Mouse (Mus musculus) midbrain, embryonic 15.5 days (tissue): ENCODE results near the gene Plb1. TPM values are rescaled to one million over a fixed set of nuclear protein-coding genes. Genes with fewer than 3 reads are reported as not detected.

Experiments used
- ATAC-seq: fragments of 200-750 bp; cut with Nextera tagmentation; replicated peaks from 2 replicates; pipeline ENCODE4 v1.8.0; 2017; ENCODE audit warnings: moderate TSS enrichment
- H3K27ac ChIP-seq: fragments of 300-500 bp; sonication (generic); 2 replicates; pipeline ENCODE4 v1.5.1; 2015; ENCODE audit warnings: mild to moderate bottlenecking, inconsistent platforms
- H3K27me3 ChIP-seq: fragments of 300-500 bp; sonication (generic); replicated peaks from 2 replicates; pipeline ENCODE4 v1.6.1; 2015; ENCODE audit warnings: inconsistent platforms
- H3K36me3 ChIP-seq: fragments of 300-500 bp; sonication (generic); replicated peaks from 2 replicates; pipeline ENCODE4 v1.6.1; 2015; ENCODE audit warnings: inconsistent platforms
- H3K4me1 ChIP-seq: fragments of 300-500 bp; sonication (generic); 2 replicates; pipeline ENCODE4 v1.6.1; 2015; ENCODE audit warnings: inconsistent platforms
- H3K4me2 ChIP-seq: fragments of 300-500 bp; sonication (generic); 2 replicates; pipeline ENCODE4 v1.6.1; 2015; ENCODE audit warnings: inconsistent platforms, mild to moderate bottlenecking, moderate library complexity
- H3K4me3 ChIP-seq: fragments of 300-500 bp; sonication (generic); 2 replicates; pipeline ENCODE4 v1.5.1; 2015; ENCODE audit warnings: mild to moderate bottlenecking, inconsistent platforms
- H3K9ac ChIP-seq: fragments of 300-500 bp; sonication (generic); 2 replicates; pipeline ENCODE4 v1.6.1; 2015; ENCODE audit warnings: mild to moderate bottlenecking, inconsistent platforms
- H3K9me3 ChIP-seq: fragments of 300-500 bp; sonication (generic); 2 replicates; pipeline ENCODE4 v1.6.1; 2016; ENCODE audit warnings: inconsistent platforms
- WGBS: fragments of 180-500 bp; shearing (Covaris S2); methylation state at CpG from one replicate; pipeline ENCODE4 v1.1.7; 2015; ENCODE audit warnings: mixed read lengths; 5-methylcytosine and 5-hydroxymethylcytosine counted together
- polyA plus RNA-seq: library from polyadenylated mRNA; unstranded; fragments of >200 nt; fragmentation: Nextera tagmentation; extraction: Ambion mirVana; gene quantifications from 2 replicates; pipeline ENCODE4 v1.2.1, GENCODE M21; 2015

Gene Plb1
- polyA plus RNA-seq, result 0.11 and 0.12 TPM in 2 replicates

- H3K27ac ChIP-seq, result no peak within 1 kb of the TSS
- no peaks in the 10 kb centered on the region for H3K36me3 ChIP-seq
- WGBS, result 78% methylated on average over 9 of the region's 9 CpGs
- H3K4me1 ChIP-seq, result no peaks in the 10 kb centered on the region
- no peak for ATAC-seq
- H3K27me3 ChIP-seq, result no peaks in the 10 kb centered on the region
- no peak within 1 kb of the TSS for H3K4me2 ChIP-seq
- no peak within 1 kb of the TSS for H3K4me3 ChIP-seq
- no peak within 1 kb of the TSS for H3K9ac ChIP-seq
- no peaks in the 10 kb centered on the region for H3K9me3 ChIP-seq
Measured at GRCm38 (mm10) chr5:32232474-32232873, at the start of gene Plb1. Gene Plb1, plus strand, starts transcription at chr5:32232708.

GRCm38 (mm10) chr5:32182885-32183629 is 49.5 kb upstream of the Plb1 start:
- Histone ChIP-seq H3K9me3 (no peaks in the 10 kb centered on the region), H3K27ac (no peak overlapping the region), H3K27me3 (no peaks in the 10 kb centered on the region), H3K36me3 (no peaks in the 10 kb centered on the region), H3K4me2 (no peak overlapping the region), H3K4me3 (no peak overlapping the region), H3K4me1 (no peaks in the 10 kb centered on the region), H3K9ac (no peak overlapping the region)
- ATAC-seq, result no peak
- 77% methylated on average over 4 of the region's 4 CpGs for WGBS

GRCm38 (mm10) chr5:32187717-32188116 is 44.8 kb upstream of the Plb1 start:
- Histone ChIP-seq H3K9ac (no peak overlapping the region), H3K27ac (no peak overlapping the region), H3K4me1 (no peaks in the 10 kb centered on the region), H3K4me2 (no peak overlapping the region), H3K27me3 (no peaks in the 10 kb centered on the region), H3K9me3 (no peaks in the 10 kb centered on the region), H3K4me3 (no peak overlapping the region), H3K36me3 (no peaks in the 10 kb centered on the region)
- no peak for ATAC-seq
- 46% methylated on average over 11 of the region's 11 CpGs for WGBS

- no peak overlapping the region for H3K27ac ChIP-seq
- no peak overlapping the region for H3K4me2 ChIP-seq
- WGBS, result 88% methylated on average over 5 of the region's 5 CpGs
- H3K36me3 ChIP-seq, result no peaks in the 10 kb centered on the region
- H3K9ac ChIP-seq, result no peak overlapping the region
- H3K9me3 ChIP-seq, result no peaks in the 10 kb centered on the region
- H3K4me3 ChIP-seq, result no peak overlapping the region
- no peaks in the 10 kb centered on the region for H3K27me3 ChIP-seq
- no peak for ATAC-seq
- H3K4me1 ChIP-seq, result no peaks in the 10 kb centered on the region
Measured at GRCm38 (mm10) chr5:32191259-32191658, 41.2 kb upstream of the Plb1 start.

GRCm38 (mm10) chr5:32192016-32192845 is 40.3 kb upstream of the Plb1 start:
- H3K36me3 ChIP-seq, result no peaks in the 10 kb centered on the region
- H3K4me2 ChIP-seq, result no peak overlapping the region
- no peak for ATAC-seq
- no peaks in the 10 kb centered on the region for H3K4me1 ChIP-seq
- no peak overlapping the region for H3K27ac ChIP-seq
- H3K27me3 ChIP-seq, result no peaks in the 10 kb centered on the region
- H3K9me3 ChIP-seq, result no peaks in the 10 kb centered on the region
- H3K4me3 ChIP-seq, result no peak overlapping the region
- no peak overlapping the region for H3K9ac ChIP-seq
- WGBS, result 89% methylated on average over 16 of the region's 16 CpGs

- no peaks in the 10 kb centered on the region for H3K36me3 ChIP-seq
- no peak overlapping the region for H3K4me2 ChIP-seq
- H3K4me1 ChIP-seq, result no peaks in the 10 kb centered on the region
- no peak overlapping the region for H3K27ac ChIP-seq
- ATAC-seq, result no peak
- H3K9me3 ChIP-seq, result no peaks in the 10 kb centered on the region
- no peak overlapping the region for H3K9ac ChIP-seq
- no peak overlapping the region for H3K4me3 ChIP-seq
- 78% methylated on average over 4 of the region's 4 CpGs for WGBS
- H3K27me3 ChIP-seq, result no peaks in the 10 kb centered on the region
Measured at GRCm38 (mm10) chr5:32194236-32194635, 38.3 kb upstream of the Plb1 start.

- Histone ChIP-seq H3K9me3 (no peaks in the 10 kb centered on the region), H3K27ac (no peak overlapping the region), H3K27me3 (no peaks in the 10 kb centered on the region), H3K4me3 (no peak overlapping the region), H3K4me1 (no peaks in the 10 kb centered on the region), H3K36me3 (no peaks in the 10 kb centered on the region), H3K9ac (no peak overlapping the region), H3K4me2 (no peak overlapping the region)
- 69% methylated on average over 12 of the region's 12 CpGs for WGBS
- ATAC-seq, result no peak
Measured at GRCm38 (mm10) chr5:32195857-32196609, 36.5 kb upstream of the Plb1 start.

GRCm38 (mm10) chr5:32197698-32198097 is 34.8 kb upstream of the Plb1 start:
- H3K36me3 ChIP-seq, result no peaks in the 10 kb centered on the region
- WGBS, result 15% methylated on average over 4 of the region's 4 CpGs
- no peaks in the 10 kb centered on the region for H3K4me1 ChIP-seq
- H3K27ac ChIP-seq, result no peak overlapping the region
- H3K9me3 ChIP-seq, result no peaks in the 10 kb centered on the region
- no peak for ATAC-seq
- H3K9ac ChIP-seq, result no peak overlapping the region
- H3K27me3 ChIP-seq, result no peaks in the 10 kb centered on the region
- no peak overlapping the region for H3K4me3 ChIP-seq
- H3K4me2 ChIP-seq, result no peak overlapping the region

GRCm38 (mm10) chr5:32199136-32199535 is 33.4 kb upstream of the Plb1 start:
- Histone ChIP-seq H3K27me3 (no peaks in the 10 kb centered on the region), H3K9ac (no peak overlapping the region), H3K9me3 (no peaks in the 10 kb centered on the region), H3K36me3 (no peaks in the 10 kb centered on the region), H3K4me3 (no peak overlapping the region), H3K27ac (no peak overlapping the region), H3K4me1 (no peaks in the 10 kb centered on the region), H3K4me2 (no peak overlapping the region)
- no peak for ATAC-seq
- WGBS, result 78% methylated on average over 3 of the region's 3 CpGs

GRCm38 (mm10) chr5:32199594-32199993 is 32.9 kb upstream of the Plb1 start:
- no peak for ATAC-seq
- WGBS, result 93% methylated on average over 3 of the region's 3 CpGs

GRCm38 (mm10) chr5:32204653-32205052 is 27.9 kb upstream of the Plb1 start:
- Histone ChIP-seq H3K36me3 (no peaks in the 10 kb centered on the region), H3K27me3 (no peaks in the 10 kb centered on the region), H3K4me1 (no peaks in the 10 kb centered on the region), H3K9me3 (no peaks in the 10 kb centered on the region), H3K27ac (no peak overlapping the region), H3K4me2 (no peak overlapping the region), H3K4me3 (no peak overlapping the region), H3K9ac (no peak overlapping the region)
- no peak for ATAC-seq
- 72% methylated on average over 4 of the region's 4 CpGs for WGBS

More at GRCm38 (mm10) chr5:32199594-32199993, 32.9 kb upstream of the Plb1 start:
- no peaks in the 10 kb centered on the region for H3K27me3 ChIP-seq
- no peaks in the 10 kb centered on the region for H3K4me1 ChIP-seq
- H3K27ac ChIP-seq, result no peak overlapping the region
- H3K4me3 ChIP-seq, result no peak overlapping the region
- H3K36me3 ChIP-seq, result no peaks in the 10 kb centered on the region
- H3K4me2 ChIP-seq, result no peak overlapping the region
- H3K9ac ChIP-seq, result no peak overlapping the region
- no peaks in the 10 kb centered on the region for H3K9me3 ChIP-seq

GRCm38 (mm10) chr5:32206726-32207125 is 25.8 kb upstream of the Plb1 start:
- Histone ChIP-seq H3K4me1 (no peaks in the 10 kb centered on the region), H3K36me3 (no peaks in the 10 kb centered on the region), H3K4me3 (no peak overlapping the region), H3K4me2 (no peak overlapping the region), H3K27me3 (no peaks in the 10 kb centered on the region), H3K27ac (no peak overlapping the region), H3K9me3 (no peaks in the 10 kb centered on the region), H3K9ac (no peak overlapping the region)
- ATAC-seq, result no peak
- WGBS, result 86% methylated on average over 2 of the region's 2 CpGs
